Comparison of ENCODE assay signal across 9 mouse cellular contexts in genomic region chr17:75073887-75074286, GRCm38 (mm10).
DNase-seq lines count a peak whose midpoint lies in the region; ATAC-seq lines count a peak whose summit lies in the region.
"Had no signal": no experiment of that assay in that cellular context is flagged by ENCODE, and none has a peak within 500 bp of the region (broad histone marks: within the 10 kb centered on the region; RNA-seq: fewer than 3 reads in every experiment).

No protein-coding gene starts in this region.

- WGBS in heart, embryonic 14.5 days: 7% methylated on average over 8 of the region's 8 CpGs

- H3K4me3 ChIP-seq in heart, embryonic 14.5 days (ENCODE audit: control insufficient read depth in 1 of 2, insufficient read depth in 1 of 2, low read depth in 1 of 2, low read length in 2 of 2): no peak overlapping the region

- peak overlapping the region; percentile 28; the same call in 1 of the 2 replicates for H3K9ac ChIP-seq in heart, embryonic 14.5 days (ENCODE audit: low read length)

- H3K36me3 ChIP-seq in heart, embryonic 14.5 days (ENCODE audit: control insufficient read depth, insufficient read depth, low read length): no peaks in the 10 kb centered on the region

- H3K4me1 ChIP-seq in heart, embryonic 14.5 days (ENCODE audit: control insufficient read depth in 2 of 2, insufficient read depth in 2 of 2, low read length in 2 of 2): peaks cover 34 to 59% of the 10 kb centered on the region in 2 experiments

- H3K27me3 ChIP-seq in heart, embryonic 14.5 days (ENCODE audit: control insufficient read depth, insufficient read depth, low read length): no peaks in the 10 kb centered on the region

- H3K9me3 ChIP-seq in heart, embryonic 14.5 days (ENCODE audit: control insufficient read depth, low read length): no peaks in the 10 kb centered on the region

- peak overlapping the region; percentile 88 to 91 for H3K27ac ChIP-seq in heart, embryonic 14.5 days (replicated peaks in 1 of 2; ENCODE audit: control insufficient read depth in 1 of 2, insufficient read depth in 1 of 2, low read depth in 2 of 2, low read length in 2 of 2)

- peak; percentile 17 for DNase-seq in adrenal gland, adult 8-10 months
- no peak for DNase-seq in adrenal gland, postnatal 4 days (ENCODE audit: low spot score in 2 of 2)
- DNase-seq in kidney, postnatal 25 days: peak; percentile 37 to 61
- DNase-seq in ovary, postnatal 14 days (ENCODE audit: low spot score): no peak
- DNase-seq in frontal cortex, postnatal 36 days (ENCODE audit: low spot score in 2 of 2): no peak
- no peak for DNase-seq in frontal cortex, postnatal 25 days (ENCODE audit: low spot score in 2 of 2)
- DNase-seq: cerebellum, postnatal 10 days had no signal

- peak; percentile 69 for ATAC-seq in heart, embryonic 14.5 days (ENCODE audit: insufficient number of reproducible peaks, insufficient read depth, low FRiP score, low read depth)
- peak; percentile 29 for ATAC-seq in megakaryocyte progenitor cell, adult 5-6 weeks (replicated peaks; ENCODE audit: poor library complexity)

- H3K4me2 ChIP-seq in heart, embryonic 14.5 days (ENCODE audit: low read length): peak overlapping the region; percentile 42

Comparison
In these comparisons a context has a peak if more than half of its experiments do, and no peak if none do; other contexts are left out.
1. DNase-seq: peak in adrenal gland, adult 8-10 months (single experiment) and kidney, postnatal 25 days (2 of 2); none in adrenal gland, postnatal 4 days (0 of 2), ovary, postnatal 14 days (single experiment), frontal cortex, postnatal 36 days (0 of 2) and frontal cortex, postnatal 25 days (0 of 2).